Mouse (Mus musculus) neural tube, embryonic 14.5 days (tissue): ENCODE results near the gene Egfem1. TPM values are rescaled to one million over a fixed set of nuclear protein-coding genes. Genes with fewer than 3 reads are reported as not detected.

ENCODE experiments used
- ATAC-seq: fragments of 200-750 bp; cut with Nextera tagmentation; 2 replicates; pipeline ENCODE4 v1.8.0; 2017; ENCODE audit warnings: low read depth, mild to moderate bottlenecking, moderate TSS enrichment, moderate library complexity
- H3K27ac ChIP-seq: fragments of 300-500 bp; sonication (generic); 2 replicates; pipeline ENCODE4 v1.5.1; 2014; ENCODE audit warnings: low read depth, mild to moderate bottlenecking, control low read depth, low read length, moderate library complexity, mixed read lengths
- H3K27me3 ChIP-seq: fragments of 300-500 bp; sonication (generic); 2 replicates; pipeline ENCODE4 v1.6.1; 2014; ENCODE audit warnings: low read length; ENCODE audit not compliant: control insufficient read depth, insufficient read depth
- H3K36me3 ChIP-seq: fragments of 300-500 bp; sonication (generic); 2 replicates; pipeline ENCODE4 v1.6.1; 2014; ENCODE audit warnings: low read length, mixed read lengths; ENCODE audit not compliant: control insufficient read depth, insufficient read depth
- H3K4me1 ChIP-seq: fragments of 300-500 bp; sonication (generic); 2 replicates; pipeline ENCODE4 v1.6.1; 2014; ENCODE audit warnings: low read length; ENCODE audit not compliant: control insufficient read depth, insufficient read depth
- H3K4me2 ChIP-seq: fragments of 300-500 bp; sonication (generic); 2 replicates; pipeline ENCODE4 v1.6.1; 2014; ENCODE audit warnings: mild to moderate bottlenecking, low read depth, low read length, control low read depth
- H3K4me3 ChIP-seq: fragments of 300-500 bp; sonication (generic); 2 replicates; pipeline ENCODE4 v1.5.1; 2014; ENCODE audit warnings: low read depth, low read length, control low read depth, mixed read lengths
- H3K9ac ChIP-seq: fragments of 300-500 bp; sonication (generic); replicated peaks from 2 replicates; pipeline ENCODE4 v1.6.1; 2014; ENCODE audit warnings: low read depth, mild to moderate bottlenecking, control low read depth, low read length, mixed read lengths
- H3K9me3 ChIP-seq: fragments of 300-500 bp; sonication (generic); 2 replicates; pipeline ENCODE4 v1.6.1; 2016; ENCODE audit warnings: low read length; ENCODE audit not compliant: control insufficient read depth
- WGBS: fragments of 180-500 bp; shearing (Covaris S2); extraction: QIAGEN DNeasy Blood & Tissue Kit; methylation state at CpG from one replicate; pipeline ENCODE4 v1.1.7; 2014; 5-methylcytosine and 5-hydroxymethylcytosine counted together
- polyA plus RNA-seq: library from polyadenylated mRNA; unstranded; fragments of >200 nt; fragmentation: Nextera tagmentation; extraction: Ambion mirVana; gene quantifications from 2 replicates; pipeline ENCODE4 v1.2.1, GENCODE M21; 2014

Gene Egfem1
- polyA plus RNA-seq, 1 experiment from 2014 or later: 8.6 TPM

DNA sequence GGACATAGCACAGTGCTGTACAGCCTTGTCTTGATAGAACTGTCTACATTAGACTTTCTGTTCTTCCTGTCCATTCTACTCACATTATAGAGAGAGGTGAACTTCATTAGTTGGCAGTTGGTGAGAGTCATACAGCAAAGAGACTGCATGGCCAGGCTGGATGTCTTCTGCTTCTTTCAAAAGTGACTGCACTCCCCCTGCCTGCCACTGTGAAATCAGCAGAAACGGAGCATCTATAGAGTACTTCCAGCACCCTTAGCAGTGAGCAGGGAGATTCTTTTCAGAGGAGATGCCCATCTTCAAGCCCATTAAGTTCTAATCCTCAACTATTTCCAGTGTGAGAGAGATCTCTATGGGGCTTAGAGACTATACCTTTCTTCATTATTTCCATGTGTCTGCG is 147.9 kb downstream of the Egfem1 start:
- Histone ChIP-seq H3K4me2 (no peak overlapping the region), H3K4me1 (no peaks in the 10 kb centered on the region), H3K27ac (no peak overlapping the region), H3K9ac (no peak overlapping the region), H3K4me3 (no peak overlapping the region), H3K36me3 (no peaks in the 10 kb centered on the region), H3K27me3 (no peaks in the 10 kb centered on the region), H3K9me3 (no peaks in the 10 kb centered on the region)
- no peak for ATAC-seq
- 64% methylated on average over 2 of the region's 2 CpGs for WGBS

DNA sequence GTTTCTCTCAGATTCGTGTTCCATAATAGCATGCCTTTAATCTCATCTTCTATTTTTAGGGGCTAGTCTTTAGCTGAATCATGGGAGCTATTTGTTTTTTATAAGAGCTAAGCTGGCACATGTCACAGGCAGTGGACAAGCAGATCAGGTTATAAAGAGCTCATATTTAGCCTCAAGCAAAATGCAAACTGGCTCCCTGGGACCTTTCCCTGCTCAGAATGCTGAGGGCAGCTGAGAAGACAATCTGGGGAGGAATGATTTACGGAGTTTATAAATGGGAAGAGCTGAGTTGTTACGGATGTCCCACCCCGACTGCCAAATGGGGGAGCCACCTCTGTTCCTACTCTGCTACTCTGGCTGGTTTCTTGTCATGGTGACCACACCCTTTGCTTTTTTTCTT is 153.7 kb downstream of the Egfem1 start:
- Histone ChIP-seq H3K4me2 (no peak overlapping the region), H3K27me3 (no peaks in the 10 kb centered on the region), H3K4me1 (no peaks in the 10 kb centered on the region), H3K9ac (no peak overlapping the region), H3K9me3 (no peaks in the 10 kb centered on the region), H3K4me3 (no peak overlapping the region), H3K36me3 (no peaks in the 10 kb centered on the region), H3K27ac (no peak overlapping the region)
- ATAC-seq: peak; percentile 77
- 26% methylated on average over 4 of the region's 4 CpGs for WGBS

DNA sequence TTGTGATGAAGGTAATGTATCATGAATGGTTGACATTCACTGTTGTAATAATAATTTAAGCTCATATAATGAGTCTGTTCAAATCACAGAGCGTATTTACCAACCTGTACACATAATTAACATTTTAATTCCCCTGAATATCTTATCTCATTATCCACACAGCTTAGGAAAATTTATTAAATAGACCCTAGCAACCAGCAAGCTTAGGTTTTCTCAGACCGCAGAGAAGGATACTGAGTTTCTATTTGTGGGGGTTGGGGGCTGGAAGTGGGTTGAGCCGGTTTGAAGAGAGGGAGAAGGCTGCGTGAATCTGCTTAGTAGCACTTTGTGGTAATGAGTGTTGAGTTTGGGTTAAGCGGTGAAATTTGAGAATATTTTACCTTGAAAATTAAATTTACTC is 154.7 kb downstream of the Egfem1 start:
- WGBS: 48% methylated on average over 5 of the region's 5 CpGs
- H3K4me2 ChIP-seq: no peak overlapping the region
- no peaks in the 10 kb centered on the region for H3K36me3 ChIP-seq
- H3K27me3 ChIP-seq: no peaks in the 10 kb centered on the region
- ATAC-seq: peak; percentile 74
- H3K4me3 ChIP-seq: no peak overlapping the region
- H3K4me1 ChIP-seq: no peaks in the 10 kb centered on the region
- H3K9ac ChIP-seq: no peak overlapping the region
- H3K9me3 ChIP-seq: no peaks in the 10 kb centered on the region
- no peak overlapping the region for H3K27ac ChIP-seq

DNA sequence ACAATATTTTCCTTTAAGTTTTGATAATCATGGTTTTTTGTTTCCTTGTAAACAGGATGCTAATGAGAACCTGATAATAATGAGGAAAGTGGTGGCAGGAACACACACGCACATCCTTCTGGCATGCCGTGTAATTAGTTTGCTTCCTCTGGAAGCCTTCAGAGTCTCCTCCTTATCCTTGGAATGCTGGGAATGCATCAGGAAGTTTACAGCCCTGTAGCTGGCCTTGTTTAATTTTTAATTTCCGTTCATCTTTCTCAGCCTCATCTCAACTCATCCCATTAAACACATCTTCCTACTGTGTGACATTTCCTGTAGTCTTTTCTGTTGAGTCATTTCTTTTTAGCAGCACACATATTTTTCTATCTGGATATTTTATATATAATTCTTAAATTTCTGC is 161.8 kb downstream of the Egfem1 start:
- Histone ChIP-seq H3K27me3 (no peaks in the 10 kb centered on the region), H3K36me3 (no peaks in the 10 kb centered on the region), H3K4me3 (no peak overlapping the region), H3K9me3 (no peaks in the 10 kb centered on the region), H3K4me2 (no peak overlapping the region), H3K27ac (no peak overlapping the region), H3K4me1 (no peaks in the 10 kb centered on the region), H3K9ac (no peak overlapping the region)
- WGBS: 41% methylated on average over 3 of the region's 3 CpGs
- ATAC-seq: no peak

DNA sequence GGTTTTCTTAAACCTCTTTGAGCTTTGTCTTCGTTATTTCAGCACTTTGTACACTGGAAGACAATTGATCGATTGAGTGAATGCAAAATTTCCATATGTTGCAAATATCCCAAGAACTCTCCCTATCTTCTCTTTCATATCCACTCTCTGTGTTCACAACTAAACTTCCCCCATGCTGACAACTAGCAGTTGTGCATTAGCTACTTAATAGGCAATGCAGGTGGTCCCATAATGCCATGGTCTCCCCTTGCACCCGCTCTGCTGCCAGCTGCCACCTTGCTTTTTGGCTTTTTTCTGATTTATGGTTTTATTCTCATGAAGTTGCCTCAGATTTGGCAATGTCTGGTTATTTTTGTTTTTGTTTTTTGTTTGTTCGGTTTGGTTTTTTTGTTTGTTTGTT is 209.8 kb downstream of the Egfem1 start:
- H3K4me3 ChIP-seq: no peak overlapping the region
- no peaks in the 10 kb centered on the region for H3K9me3 ChIP-seq
- H3K27me3 ChIP-seq: no peaks in the 10 kb centered on the region
- ATAC-seq: no peak
- no peak overlapping the region for H3K9ac ChIP-seq
- H3K36me3 ChIP-seq: no peaks in the 10 kb centered on the region
- no peak overlapping the region for H3K27ac ChIP-seq
- no peak overlapping the region for H3K4me2 ChIP-seq
- H3K4me1 ChIP-seq: no peaks in the 10 kb centered on the region
- WGBS: 45% methylated on average over 4 of the region's 4 CpGs

DNA sequence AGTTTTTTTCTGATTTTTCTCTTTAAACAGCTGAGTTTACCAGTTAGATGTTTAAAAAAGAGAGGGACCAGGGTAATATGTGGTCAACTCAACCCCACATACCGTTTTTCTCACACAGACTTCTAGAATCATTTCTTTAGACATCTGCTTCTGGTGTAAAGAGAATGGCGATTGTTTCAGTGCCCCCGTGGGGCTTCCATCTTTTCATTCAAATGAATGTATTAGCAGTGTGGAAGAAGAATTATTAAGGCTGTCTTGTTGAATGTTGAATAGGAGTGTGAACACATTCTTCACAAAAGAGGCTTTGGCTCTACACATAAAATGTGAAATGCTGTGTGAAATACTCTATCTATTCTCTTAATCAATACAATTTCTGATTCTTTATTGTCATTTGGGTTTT is 210.4 kb downstream of the Egfem1 start:
- no peaks in the 10 kb centered on the region for H3K4me1 ChIP-seq

DNA sequence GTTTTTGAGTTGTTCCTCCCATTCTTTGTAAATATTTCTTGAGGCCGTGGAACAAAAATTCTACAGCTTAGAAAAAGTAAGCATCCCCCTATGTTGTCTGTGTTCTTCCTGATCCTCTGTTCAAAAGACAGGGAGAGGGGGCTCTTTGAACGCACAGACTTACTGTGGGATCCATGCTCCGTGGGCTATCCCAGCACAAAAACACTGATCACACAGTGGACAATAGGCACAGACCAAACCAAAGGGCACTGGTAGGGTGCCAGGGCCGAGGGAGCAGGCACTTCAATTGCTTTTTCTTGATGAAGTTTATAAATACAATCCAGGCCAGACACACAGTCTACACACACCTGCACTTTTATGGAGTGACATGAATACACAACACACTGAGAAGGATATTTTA is 211.4 kb downstream of the Egfem1 start:
- Histone ChIP-seq H3K4me1 (no peaks in the 10 kb centered on the region), H3K9ac (no peak overlapping the region), H3K4me3 (no peak overlapping the region), H3K9me3 (no peaks in the 10 kb centered on the region), H3K27me3 (no peaks in the 10 kb centered on the region), H3K36me3 (no peaks in the 10 kb centered on the region), H3K4me2 (no peak overlapping the region), H3K27ac (no peak overlapping the region)
- peak; percentile 56; the same call in 1 of the 2 replicates for ATAC-seq
- WGBS: 19% methylated on average over 4 of the region's 4 CpGs

More for the DNA sequence above, 210.4 kb downstream of the Egfem1 start:
- no peak for ATAC-seq
- Histone ChIP-seq H3K27me3 (no peaks in the 10 kb centered on the region), H3K4me2 (no peak overlapping the region), H3K4me3 (no peak overlapping the region), H3K9ac (no peak overlapping the region), H3K36me3 (no peaks in the 10 kb centered on the region), H3K9me3 (no peaks in the 10 kb centered on the region), H3K27ac (no peak overlapping the region)
- 19% methylated on average over 3 of the region's 3 CpGs for WGBS

DNA sequence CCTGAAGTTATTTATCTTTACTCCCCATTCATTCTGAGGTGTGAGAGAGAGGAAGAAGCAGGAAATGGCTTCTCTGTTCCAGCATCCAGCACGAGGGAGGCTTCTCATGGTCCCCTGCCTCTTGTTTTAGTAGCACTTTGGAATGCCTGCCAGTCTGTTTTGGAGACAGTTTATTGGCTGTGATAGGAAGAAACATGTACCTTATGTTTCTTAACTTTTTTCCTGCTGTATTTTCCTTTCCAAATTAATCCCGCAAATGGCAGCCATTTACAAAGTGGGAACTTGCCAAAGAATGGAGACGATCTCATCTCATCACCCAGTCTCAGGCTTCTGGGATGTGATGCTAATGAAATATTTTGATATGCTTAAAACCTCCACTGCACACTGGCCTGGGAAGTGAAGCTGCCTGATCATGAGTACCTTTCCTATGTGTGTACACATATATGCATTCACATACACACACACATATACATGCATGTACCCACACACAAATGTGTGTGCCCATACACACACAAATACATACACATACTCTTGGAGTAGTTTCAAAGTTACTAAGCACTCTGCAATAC is 260.5 kb downstream of the Egfem1 start:
- whole genome bisulfite sequencing: 67% methylated on average over 3 of the region's 3 CpGs

DNA sequence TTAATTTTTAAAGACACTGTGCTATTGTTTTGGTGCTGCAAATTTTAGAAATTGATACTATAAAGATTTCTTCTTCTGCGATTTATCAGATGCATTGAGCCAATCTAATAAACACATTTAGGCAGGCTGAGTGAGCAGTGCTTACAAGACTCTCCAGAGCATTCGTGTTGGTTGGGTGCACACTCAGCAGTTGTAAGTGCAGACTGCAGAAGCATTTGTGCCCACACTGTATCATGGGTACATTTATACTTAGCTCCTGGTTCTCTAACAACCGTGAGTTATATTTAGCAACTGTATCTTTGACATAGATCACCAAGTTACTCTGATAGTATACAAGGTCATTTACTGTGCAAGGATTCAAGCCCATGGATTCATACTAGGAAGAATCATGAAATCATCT is 264.0 kb downstream of the Egfem1 start:
- ATAC-seq: no peak
- Histone ChIP-seq H3K27me3 (no peaks in the 10 kb centered on the region), H3K36me3 (no peaks in the 10 kb centered on the region), H3K4me3 (no peak overlapping the region), H3K9me3 (no peaks in the 10 kb centered on the region), H3K4me2 (no peak overlapping the region), H3K4me1 (no peaks in the 10 kb centered on the region), H3K9ac (no peak overlapping the region), H3K27ac (no peak overlapping the region)
- WGBS: 78% methylated on average over 3 of the region's 3 CpGs

More for the DNA sequence above, 260.5 kb downstream of the Egfem1 start:
- H3K4me1 ChIP-seq: no peaks in the 10 kb centered on the region
- no peak overlapping the region for H3K9ac ChIP-seq
- H3K27ac ChIP-seq: no peak overlapping the region
- no peaks in the 10 kb centered on the region for H3K27me3 ChIP-seq
- ATAC-seq: no peak
- H3K36me3 ChIP-seq: no peaks in the 10 kb centered on the region
- no peak overlapping the region for H3K4me2 ChIP-seq
- H3K4me3 ChIP-seq: no peak overlapping the region
- H3K9me3 ChIP-seq: no peaks in the 10 kb centered on the region
